Mouse (Mus musculus) lung, embryonic 14.5 days (tissue): ENCODE measurements around the gene Lingo3. TPM values are rescaled to one million over a fixed set of nuclear protein-coding genes. Genes with fewer than 3 reads are reported as not detected.

ENCODE experiments used
- ATAC-seq: fragments of 200-750 bp; cut with Nextera tagmentation; 2 replicates; pipeline ENCODE4 v1.8.0; 2017; ENCODE audit warnings: mild to moderate bottlenecking, moderate TSS enrichment, moderate library complexity; ENCODE audit not compliant: insufficient read depth
- DNase-seq: peaks from one replicate; pipeline ENCODE4 v3.0.0-alpha.2; 2015
- H3K27ac ChIP-seq: fragments of 300-500 bp; sonication (generic); 2 replicates; pipeline ENCODE4 v1.5.1; 2014; ENCODE audit warnings: low read depth, mild to moderate bottlenecking, moderate library complexity
- H3K27me3 ChIP-seq: fragments of 300-500 bp; sonication (generic); 2 replicates; pipeline ENCODE4 v1.6.1; 2014; ENCODE audit warnings: low read length, control low read depth; ENCODE audit not compliant: insufficient read depth
- H3K36me3 ChIP-seq: fragments of 300-500 bp; sonication (generic); 2 replicates; pipeline ENCODE4 v1.6.1; 2014; ENCODE audit warnings: control low read depth; ENCODE audit not compliant: insufficient read depth
- H3K4me1 ChIP-seq: fragments of 300-500 bp; sonication (generic); 2 replicates; pipeline ENCODE4 v1.6.1; 2014; ENCODE audit warnings: antibody characterized with exemption, control low read depth; ENCODE audit not compliant: insufficient read depth
- H3K4me2 ChIP-seq: fragments of 300-500 bp; sonication (generic); 2 replicates; pipeline ENCODE4 v1.6.1; 2014; ENCODE audit warnings: mild to moderate bottlenecking
- H3K4me3 ChIP-seq: fragments of 300-500 bp; sonication (generic); 2 replicates; pipeline ENCODE4 v1.5.1; 2014; ENCODE audit warnings: low read depth, low read length
- H3K9ac ChIP-seq: fragments of 300-500 bp; sonication (generic); 2 replicates; pipeline ENCODE4 v1.6.1; 2014
- H3K9me3 ChIP-seq: fragments of 300-500 bp; sonication (generic); 2 replicates; pipeline ENCODE4 v1.6.1; 2016; ENCODE audit warnings: low read depth, low read length, control low read depth
- CTCF ChIP-seq: IDR thresholded peaks from 2 replicates; pipeline ENCODE4 v1.5.1; 2016; ENCODE audit warnings: antibody characterized with exemption, low read depth
- WGBS: fragments of 180-500 bp; shearing (Covaris S2); extraction: QIAGEN DNeasy Blood & Tissue Kit; methylation state at CpG from one replicate; pipeline ENCODE4 v1.1.7; 2014; 5-methylcytosine and 5-hydroxymethylcytosine counted together
- polyA plus RNA-seq: library from polyadenylated mRNA; unstranded; fragments of >200 nt; fragmentation: Nextera tagmentation; extraction: Ambion mirVana; gene quantifications from 2 replicates; pipeline ENCODE4 v1.2.1, GENCODE M21; 2014

The Lingo3 gene
- polyA plus RNA-seq, 1 experiment from 2014 or later = 0.17 TPM

DNA sequence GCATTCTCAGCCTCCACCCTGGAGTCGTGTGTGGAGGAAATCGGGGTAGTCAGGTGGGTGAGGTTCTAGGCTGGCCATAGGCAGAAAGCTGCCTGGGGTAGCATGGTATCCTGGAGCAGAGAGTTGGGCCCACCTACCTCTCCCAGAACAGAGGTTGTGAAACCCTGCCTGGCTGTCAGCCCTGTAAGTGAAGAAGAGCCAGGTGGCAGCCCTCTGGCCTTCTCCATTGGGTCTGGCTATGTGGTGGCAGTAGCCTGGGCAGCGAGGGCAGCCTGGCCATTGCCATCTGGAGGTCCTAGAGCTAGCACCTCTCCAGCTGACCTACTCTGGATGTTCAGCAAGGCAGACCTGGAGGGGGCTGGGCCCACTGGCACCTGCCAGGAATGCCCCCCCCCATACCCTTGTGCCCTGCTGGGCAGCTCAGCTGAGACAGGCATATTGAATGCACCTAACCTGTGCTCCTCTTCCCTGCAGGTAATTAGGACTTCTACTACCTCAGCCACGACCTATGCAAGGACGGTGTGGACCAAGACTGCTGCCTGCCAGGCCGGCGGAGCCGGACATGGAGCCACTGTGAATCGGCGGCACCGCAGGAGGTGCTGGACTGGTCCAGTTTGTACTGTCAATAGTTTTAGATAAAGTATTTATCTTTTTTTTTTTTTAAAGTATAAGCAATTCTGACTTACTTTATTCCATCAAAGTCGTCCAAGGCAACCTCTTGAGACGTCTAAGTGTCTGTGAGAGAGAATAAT lies 50.6 kb downstream of the Lingo3 start:
- 86% methylated on average over 13 of the region's 13 CpGs for WGBS
- ATAC-seq = no peak
- no peak overlapping the region for H3K4me2 ChIP-seq
- H3K9me3 ChIP-seq = no peaks in the 10 kb centered on the region
- H3K36me3 ChIP-seq = peaks cover 86% of the 10 kb centered on the region
- no peak overlapping the region for H3K27ac ChIP-seq
- no peak for DNase-seq
- H3K27me3 ChIP-seq = no peaks in the 10 kb centered on the region
- H3K4me3 ChIP-seq = no peak overlapping the region
- H3K9ac ChIP-seq = no peak overlapping the region
- H3K4me1 ChIP-seq = peaks cover 7% of the 10 kb centered on the region; the same call in 1 of the 2 replicates
- no peak for TF ChIP-seq CTCF

DNA sequence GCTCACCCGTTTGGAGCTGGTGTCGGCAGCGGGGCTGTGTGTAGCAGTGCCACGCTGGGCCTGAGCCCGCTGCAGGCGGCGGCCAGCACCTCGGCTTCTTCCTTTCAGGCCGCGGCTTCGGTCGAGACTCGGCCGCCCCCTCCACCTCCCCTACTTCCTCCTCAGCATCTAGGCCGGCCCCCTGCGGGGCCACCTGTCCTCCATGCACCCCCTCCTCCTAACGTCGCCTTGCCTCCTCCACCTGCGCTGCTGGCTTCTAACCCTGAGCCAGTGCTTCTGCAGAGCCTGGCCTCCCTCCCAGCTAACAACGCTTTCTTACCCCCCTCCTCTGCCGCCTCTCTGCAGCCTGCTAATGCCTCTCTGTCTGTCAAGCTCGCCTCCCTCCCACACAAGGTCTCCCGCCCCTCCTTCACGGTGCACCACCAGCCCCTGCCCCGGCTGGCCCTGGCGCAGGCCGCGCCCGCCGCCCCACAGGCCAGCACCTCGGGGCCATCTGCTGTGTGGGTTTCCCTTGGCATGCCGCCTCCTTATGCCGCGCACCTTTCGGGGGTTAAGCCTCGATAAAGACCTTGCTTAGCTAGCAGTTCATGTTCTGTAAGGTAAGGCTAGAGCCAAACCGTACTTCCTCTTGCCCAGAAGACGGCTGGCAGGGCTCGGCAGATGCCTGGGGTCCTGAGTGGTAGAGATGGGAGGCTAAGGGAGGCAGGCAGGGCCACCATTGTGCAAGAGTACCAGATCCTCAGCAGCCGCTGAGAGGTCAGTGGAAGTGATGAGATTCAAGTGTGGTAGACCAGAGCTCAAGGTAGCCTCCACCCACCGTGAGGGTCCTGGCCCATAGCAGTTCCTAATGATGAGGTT lies 51.4 kb downstream of the Lingo3 start:
- no peaks in the 10 kb centered on the region for H3K27me3 ChIP-seq

GRCm38 (mm10) chr10:80791476-80792174 lies 52.2 kb downstream of the Lingo3 start:
- no peak for TF ChIP-seq CTCF
- H3K4me3 ChIP-seq = no peak overlapping the region
- ATAC-seq (peak; percentile 16; the same call in 1 of the 2 replicates), DNase-seq (no peak)
- H3K27me3 ChIP-seq = no peaks in the 10 kb centered on the region
- peaks cover 2% of the 10 kb centered on the region; the same call in 1 of the 2 replicates for H3K4me1 ChIP-seq
- H3K36me3 ChIP-seq = peaks cover 100% of the 10 kb centered on the region
- H3K4me2 ChIP-seq = no peak overlapping the region
- WGBS = 71% methylated on average over 29 of the region's 33 CpGs
- no peak overlapping the region; the same call in 1 of the 2 replicates for H3K27ac ChIP-seq
- no peaks in the 10 kb centered on the region for H3K9me3 ChIP-seq
- H3K9ac ChIP-seq = no peak overlapping the region

More for the DNA sequence above, 51.4 kb downstream of the Lingo3 start:
- DNase-seq (no peak), ATAC-seq (no peak)
- Histone ChIP-seq H3K9me3 (no peaks in the 10 kb centered on the region), H3K27ac (no peak overlapping the region), H3K4me2 (no peak overlapping the region), H3K4me3 (no peak overlapping the region), H3K9ac (no peak overlapping the region), H3K36me3 (peaks cover 94% of the 10 kb centered on the region), H3K4me1 (peaks cover 7% of the 10 kb centered on the region; the same call in 1 of the 2 replicates)
- TF ChIP-seq CTCF = no peak
- WGBS = 66% methylated on average over 41 of the region's 41 CpGs

DNA sequence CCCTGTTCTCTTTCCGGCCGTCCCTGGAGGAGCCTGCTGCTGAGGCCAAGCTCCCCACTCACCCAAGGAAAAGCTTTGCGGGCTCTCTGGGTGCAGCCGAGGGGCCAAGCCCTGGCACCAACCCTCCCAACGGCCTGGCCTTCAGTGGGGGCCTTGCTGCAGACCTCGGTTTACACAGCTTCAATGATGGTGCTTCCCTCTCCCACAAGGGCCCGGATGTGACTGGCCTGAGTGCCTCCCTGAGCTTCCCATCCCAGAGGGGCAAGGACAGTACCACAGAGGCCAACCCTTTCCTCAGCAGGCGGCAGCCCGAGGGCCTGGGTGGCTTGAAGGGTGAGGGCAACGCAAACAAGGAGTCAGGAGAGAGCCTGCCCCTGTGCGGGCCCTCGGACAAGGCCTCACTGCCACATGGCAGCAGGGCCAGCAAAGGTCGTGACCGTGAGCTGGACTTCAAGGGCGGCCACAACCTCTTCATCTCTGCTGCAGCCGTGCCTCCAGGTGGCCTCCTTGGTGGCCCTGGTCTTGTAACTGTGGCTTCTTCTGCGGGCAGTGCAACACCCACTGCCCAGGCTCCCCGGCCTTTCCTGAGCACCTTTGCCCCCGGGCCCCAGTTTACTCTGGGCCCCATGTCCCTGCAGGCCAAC lies 53.0 kb downstream of the Lingo3 start:
- no peak overlapping the region for H3K9ac ChIP-seq
- ATAC-seq = no peak
- no peaks in the 10 kb centered on the region for H3K27me3 ChIP-seq
- no peaks in the 10 kb centered on the region for H3K4me1 ChIP-seq
- 87% methylated on average over 19 of the region's 19 CpGs for WGBS
- H3K4me2 ChIP-seq = no peak overlapping the region
- DNase-seq = no peak
- H3K36me3 ChIP-seq = peaks cover 100% of the 10 kb centered on the region
- H3K9me3 ChIP-seq = no peaks in the 10 kb centered on the region
- no peak overlapping the region for H3K27ac ChIP-seq
- no peak for TF ChIP-seq CTCF
- no peak overlapping the region for H3K4me3 ChIP-seq

- Histone ChIP-seq H3K4me2 (no peak overlapping the region), H3K9me3 (no peaks in the 10 kb centered on the region), H3K27ac (no peak overlapping the region), H3K4me3 (no peak overlapping the region), H3K9ac (no peak overlapping the region), H3K27me3 (no peaks in the 10 kb centered on the region), H3K4me1 (no peaks in the 10 kb centered on the region), H3K36me3 (peaks cover 100% of the 10 kb centered on the region)
- ATAC-seq = no peak
- 78% methylated on average over 2 of the region's 2 CpGs for WGBS
- DNase-seq = no peak
- TF ChIP-seq CTCF = no peak
Observed at GRCm38 (mm10) chr10:80787517-80787916, 56.3 kb downstream of the Lingo3 start.

DNA sequence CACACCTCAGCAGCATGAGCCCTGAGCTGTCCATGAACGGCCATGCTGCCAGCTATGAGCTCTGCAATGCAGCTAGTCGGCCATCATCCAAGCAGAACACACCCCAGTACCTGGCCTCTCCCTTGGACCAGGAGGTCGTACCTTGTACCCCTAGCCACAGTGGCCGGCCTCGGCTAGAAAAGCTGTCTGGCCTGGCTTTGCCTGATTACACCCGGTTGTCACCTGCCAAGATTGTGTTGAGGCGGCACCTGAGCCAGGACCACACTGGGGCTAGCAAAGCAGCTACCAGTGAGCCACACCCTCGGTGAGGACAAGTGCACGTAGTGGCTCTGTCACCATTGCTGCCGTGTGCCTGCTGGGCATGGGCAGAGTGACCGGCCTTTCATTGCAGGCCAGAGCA lies 57.9 kb downstream of the Lingo3 start:
- no peak overlapping the region for H3K4me3 ChIP-seq
- H3K36me3 ChIP-seq = peaks cover 100% of the 10 kb centered on the region
- DNase-seq = no peak
- no peak overlapping the region for H3K27ac ChIP-seq
- WGBS = 91% methylated on average over 11 of the region's 11 CpGs
- H3K27me3 ChIP-seq = no peaks in the 10 kb centered on the region
- no peak overlapping the region for H3K4me2 ChIP-seq
- no peak for TF ChIP-seq CTCF
- H3K9ac ChIP-seq = no peak overlapping the region
- no peaks in the 10 kb centered on the region for H3K9me3 ChIP-seq
- H3K4me1 ChIP-seq = no peaks in the 10 kb centered on the region
- ATAC-seq = no peak
